Mouse (Mus musculus): ENCODE measurements around the gene Gstm6.
"Not testable (repeated sequence)": the region's sequence is repeated elsewhere in the genome, so short reads cannot be mapped to it uniquely, and the experiment has no call there.

Gstm6 gene

GRCm38 (mm10) chr3:107939830-107940229 lies 3.7 kb downstream of the Gstm6 start:
- DNase-seq, result no peak

GRCm38 (mm10) chr3:107939403-107939802 lies 4.1 kb downstream of the Gstm6 start:
- DNase-seq, result peak; percentile 53 to 70

- DNase-seq, result no peak
Observed at GRCm38 (mm10) chr3:107935888-107936287, 7.7 kb downstream of the Gstm6 start.

- DNase-seq, result no peak
Observed at GRCm38 (mm10) chr3:107935268-107935667, 8.3 kb downstream of the Gstm6 start.

GRCm38 (mm10) chr3:107932128-107932527 lies 11.4 kb downstream of the Gstm6 start:
- peak in 1 of 2 experiments; percentile 43 for DNase-seq

GRCm38 (mm10) chr3:107931670-107932069 lies 11.9 kb downstream of the Gstm6 start, which contains the start of gene Gstm7:
Gene Gstm7, minus strand, starts transcription at chr3:107931817.
- peak; percentile 100 for DNase-seq

- DNase-seq, result no peak
Observed at GRCm38 (mm10) chr3:107931134-107931533, 12.4 kb downstream of the Gstm6 start.

GRCm38 (mm10) chr3:107929731-107930130 lies 13.8 kb downstream of the Gstm6 start:
- no peak for DNase-seq

GRCm38 (mm10) chr3:107929243-107929642 lies 14.3 kb downstream of the Gstm6 start:
- DNase-seq, result no peak

GRCm38 (mm10) chr3:107928691-107929090 lies 14.9 kb downstream of the Gstm6 start:
- DNase-seq, result peak in 1 of 2 experiments; percentile 24

GRCm38 (mm10) chr3:107927841-107928240 lies 15.7 kb downstream of the Gstm6 start:
- DNase-seq, result no peak

- DNase-seq, result no peak
Observed at GRCm38 (mm10) chr3:107925335-107925734, 18.2 kb downstream of the Gstm6 start.

GRCm38 (mm10) chr3:107920348-107920747 lies 23.2 kb downstream of the Gstm6 start:
- DNase-seq, result no peak

GRCm38 (mm10) chr3:107917783-107918408 lies 25.7 kb downstream of the Gstm6 start:
- peak; percentile 78 to 82 for DNase-seq

- peak in 1 of 2 experiments; percentile 39 for DNase-seq
Observed at GRCm38 (mm10) chr3:107917097-107917496, 26.5 kb downstream of the Gstm6 start.

GRCm38 (mm10) chr3:107916674-107917073 lies 26.9 kb downstream of the Gstm6 start:
- DNase-seq, result no peak

GRCm38 (mm10) chr3:107905942-107906341 lies 37.6 kb downstream of the Gstm6 start:
- DNase-seq, result no peak

GRCm38 (mm10) chr3:107900955-107901673 lies 42.4 kb downstream of the Gstm6 start:
- DNase-seq, result no peak

GRCm38 (mm10) chr3:107898691-107899090 lies 44.9 kb downstream of the Gstm6 start:
- DNase-seq, result no peak

- DNase-seq, result peak; percentile 88 to 89
Observed at GRCm38 (mm10) chr3:107895720-107896569, 47.6 kb downstream of the Gstm6 start, which contains the start of gene Gstm5. Gene Gstm5, plus strand, starts transcription at chr3:107895821.

GRCm38 (mm10) chr3:107895194-107895719 lies 48.3 kb downstream of the Gstm6 start:
- DNase-seq, result no peak

- not testable (repeated sequence) for DNase-seq
Observed at GRCm38 (mm10) chr3:107889236-107889635, 54.3 kb downstream of the Gstm6 start.

Data from cerebellum, postnatal 14 days (tissue).